Mouse (Mus musculus) adrenal gland, postnatal 14 days (tissue): Measurements from ENCODE around the gene Naxd. TPM values are rescaled to one million over a fixed set of nuclear protein-coding genes. Genes with fewer than 3 reads are reported as not detected.
"Not testable (repeated sequence)": the region's sequence is repeated elsewhere in the genome, so short reads cannot be mapped to it uniquely, and the experiment has no call there.

Source experiments
- DNase-seq: peaks from one replicate; pipeline ENCODE4 v3.0.0; 2021; ENCODE audit warnings: mixed read lengths
- total RNA-seq: library from RNA; stranded (reverse); gene quantifications from 2 replicates; pipeline ENCODE4 v1.2.3, GENCODE M21; 2021

Naxd gene
- total RNA-seq, 1 experiment from 2014 or later: 61.8 TPM

DNA sequence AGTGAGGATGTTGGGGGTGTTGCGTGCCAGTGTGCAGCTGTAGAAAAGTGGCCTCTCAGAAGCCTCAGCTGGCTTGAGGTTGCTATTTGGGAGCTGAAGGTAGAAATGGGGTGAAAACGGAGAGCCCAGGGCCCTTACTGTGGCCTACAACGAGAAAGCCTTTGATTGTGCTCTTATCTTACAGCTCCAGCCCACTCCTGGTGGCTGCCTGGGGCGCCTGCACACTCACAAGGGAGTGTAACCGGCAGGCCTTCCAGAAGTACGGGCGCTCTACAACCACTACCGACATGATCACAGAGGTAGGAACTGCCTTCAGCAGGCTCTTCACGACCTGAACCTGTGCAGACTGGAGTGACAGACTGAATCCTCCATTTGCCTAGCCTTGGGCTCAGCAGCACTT, 15.4 kb downstream of the Naxd start:
- DNase-seq: no peak

DNA sequence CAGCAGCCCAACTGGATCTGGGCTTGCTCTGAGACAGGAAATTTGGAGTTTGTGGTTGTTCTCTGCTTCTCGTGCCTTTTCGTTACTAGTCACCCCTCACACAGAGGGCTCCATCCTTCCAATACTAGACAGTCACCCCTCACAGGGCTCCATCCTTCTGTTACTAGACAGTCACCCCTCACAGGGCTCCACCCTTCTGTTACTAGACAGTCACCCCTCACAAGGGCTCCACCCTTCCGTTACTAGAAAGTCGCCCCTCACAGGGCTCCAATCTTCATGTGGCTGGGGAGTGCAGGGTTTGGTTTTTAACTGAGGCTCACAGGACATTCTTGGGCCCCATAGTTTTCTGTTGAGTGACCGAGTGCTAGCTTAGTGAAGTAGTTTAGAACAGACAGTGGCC, 15.9 kb downstream of the Naxd start:
- DNase-seq: no peak

DNA sequence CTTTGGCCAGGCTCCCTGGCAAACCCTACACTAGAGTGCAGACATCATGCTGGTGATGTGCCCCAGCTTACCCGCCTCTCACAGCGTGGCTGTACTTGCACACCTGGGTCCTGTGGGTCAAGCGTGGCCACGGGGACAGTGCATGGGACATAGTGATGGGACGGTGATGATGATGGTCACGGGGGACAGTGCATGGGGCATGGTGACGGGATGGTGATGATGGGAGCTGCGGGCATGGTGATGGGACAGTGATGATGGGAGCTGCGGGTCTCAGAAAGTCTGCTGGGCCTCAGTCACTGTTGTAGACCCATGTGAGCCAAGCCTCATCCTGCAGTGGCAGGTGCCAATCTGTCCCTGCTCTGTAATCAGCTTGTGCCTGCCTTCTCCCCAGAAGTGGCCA, 19.0 kb downstream of the Naxd start:
- DNase-seq: no peak

DNA sequence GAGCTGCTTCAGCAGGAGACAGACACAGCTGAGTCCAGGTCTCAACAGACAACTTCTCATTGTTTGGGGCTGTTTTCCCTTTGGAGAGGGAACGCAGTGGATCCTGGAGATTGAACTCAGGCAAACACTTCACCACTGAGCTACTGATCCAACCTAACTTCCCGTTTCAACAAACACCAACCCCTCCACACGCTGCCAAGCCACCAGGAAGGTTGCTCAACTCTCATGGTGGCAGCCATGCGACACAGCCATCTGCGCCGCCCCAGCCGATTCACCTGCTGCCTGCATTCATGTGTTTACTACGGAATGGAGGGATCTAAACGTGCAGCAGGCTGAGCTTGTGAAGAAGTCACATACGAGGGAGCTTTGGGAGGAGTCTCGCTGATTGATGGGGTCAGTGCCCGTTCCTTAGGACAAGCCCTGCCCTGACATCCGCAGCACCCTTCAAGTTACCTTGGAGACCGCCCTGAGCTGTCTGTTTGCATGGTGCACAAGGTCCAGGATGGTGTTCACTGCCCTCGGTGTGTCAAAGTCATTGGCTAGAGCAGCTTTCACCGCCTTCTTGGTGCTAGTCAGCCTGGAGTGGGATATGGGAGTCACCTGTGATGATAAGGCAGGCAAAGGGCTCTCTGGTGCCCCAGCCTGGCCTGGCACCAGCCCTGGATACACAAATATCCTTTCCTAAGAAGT, 20.2 kb downstream of the Naxd start:
- DNase-seq: no peak

DNA sequence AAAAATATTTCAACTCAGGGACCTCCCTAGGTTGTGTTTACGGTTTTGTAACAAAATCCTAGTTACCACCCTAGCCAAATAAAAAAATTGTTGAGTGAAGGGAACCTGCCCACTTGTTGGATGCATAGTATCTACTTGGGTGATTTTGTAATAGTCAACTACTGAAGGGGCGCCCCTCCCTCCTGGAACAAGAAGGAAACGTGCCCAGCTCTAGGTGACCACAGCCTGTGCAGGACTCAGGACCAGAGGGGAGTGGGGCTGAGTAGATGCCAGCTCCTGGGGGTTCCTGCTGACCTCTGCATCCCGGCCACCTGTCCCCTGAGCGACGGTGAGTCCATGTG, 20.7 kb downstream of the Naxd start:
- DNase-seq: no peak

DNA sequence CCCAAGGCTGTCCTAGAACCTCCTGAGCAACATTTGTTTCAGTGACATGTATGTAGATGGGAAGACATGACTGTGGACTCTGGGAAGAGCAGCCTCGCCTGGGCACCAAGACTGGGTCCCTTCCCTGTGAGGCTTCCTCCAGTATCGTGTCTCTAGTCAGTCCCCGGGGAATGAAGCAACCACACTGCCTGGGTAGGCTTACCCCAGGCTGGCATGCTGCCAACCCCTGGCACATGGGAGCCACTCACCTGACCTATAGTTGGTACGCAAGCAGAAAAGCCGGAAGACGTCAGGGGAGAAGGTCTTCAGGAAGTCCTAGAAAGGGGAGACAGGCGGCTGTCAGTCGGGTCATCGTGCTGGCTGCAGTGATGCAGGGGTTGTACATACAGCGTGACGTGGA, 21.4 kb downstream of the Naxd start:
- DNase-seq: no peak

DNA sequence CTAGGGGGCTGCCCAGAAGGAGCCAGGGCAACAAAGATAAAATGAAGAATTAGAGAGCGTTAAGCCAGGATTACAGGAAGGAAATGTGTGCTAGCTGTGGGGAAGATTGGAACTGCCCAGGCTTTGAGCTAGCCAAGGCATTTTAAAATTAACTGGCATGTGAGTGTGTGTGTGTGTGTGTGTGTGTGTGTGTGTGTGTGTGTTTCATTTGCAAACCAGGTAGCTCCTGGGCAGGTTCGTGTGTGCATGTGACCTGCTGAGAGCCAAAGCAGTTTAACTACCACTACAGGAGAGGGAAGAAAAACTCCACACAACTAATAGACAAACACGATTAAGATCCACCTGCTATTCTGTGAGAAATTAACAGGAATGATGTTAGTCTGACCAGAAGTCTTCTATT, 26.0 kb downstream of the Naxd start:
- no peak for DNase-seq

DNA sequence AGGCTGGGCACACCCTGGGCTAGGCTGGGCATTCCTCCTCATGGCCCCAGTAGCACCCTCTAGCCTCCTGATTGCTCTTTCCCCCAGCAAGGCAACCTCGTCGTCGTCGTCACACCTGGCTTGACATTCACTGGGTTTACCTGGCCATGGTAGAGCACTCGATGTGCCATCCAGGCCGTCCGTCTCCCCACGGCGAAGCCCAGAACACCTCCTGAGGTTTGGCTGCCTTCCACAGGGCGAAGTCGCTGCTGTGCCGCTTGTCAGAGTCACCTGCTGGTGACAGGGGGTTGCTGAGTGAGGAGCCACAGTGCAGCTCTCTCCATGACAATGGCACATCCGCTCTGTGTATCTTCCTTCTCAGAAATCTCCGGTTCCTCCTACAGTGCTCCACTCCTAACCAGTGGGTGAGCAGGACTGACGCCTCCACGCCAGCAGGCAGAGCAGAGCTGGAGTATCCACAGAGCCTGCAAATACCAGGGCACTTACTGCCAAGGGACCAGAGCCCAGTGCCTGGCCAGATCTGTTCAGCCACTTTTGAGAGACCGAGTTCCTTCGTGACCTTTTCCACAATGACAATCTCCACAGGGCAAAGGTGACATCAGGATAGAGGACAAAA, 33.0 kb downstream of the Naxd start:
- no peak for DNase-seq

DNA sequence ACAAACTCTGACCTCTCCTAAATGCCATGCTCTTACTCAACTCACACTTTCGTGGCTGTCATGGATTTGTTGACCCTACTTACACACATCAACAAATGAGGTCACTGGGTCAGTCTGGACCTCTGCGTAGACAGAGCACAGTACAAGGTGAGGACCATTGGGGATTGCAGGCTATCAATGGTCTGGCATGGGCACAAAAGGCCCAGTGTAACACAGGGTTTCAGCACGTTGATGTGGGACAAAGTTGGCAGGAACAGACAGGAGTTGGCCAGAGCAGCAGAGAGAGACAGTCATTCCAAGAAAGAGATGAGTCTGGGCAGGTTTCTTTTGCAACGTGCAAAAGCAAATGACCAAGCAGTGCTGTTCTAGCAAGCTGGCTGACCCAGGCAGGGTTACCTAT, 33.5 kb downstream of the Naxd start:
- DNase-seq: peak; percentile 35

DNA sequence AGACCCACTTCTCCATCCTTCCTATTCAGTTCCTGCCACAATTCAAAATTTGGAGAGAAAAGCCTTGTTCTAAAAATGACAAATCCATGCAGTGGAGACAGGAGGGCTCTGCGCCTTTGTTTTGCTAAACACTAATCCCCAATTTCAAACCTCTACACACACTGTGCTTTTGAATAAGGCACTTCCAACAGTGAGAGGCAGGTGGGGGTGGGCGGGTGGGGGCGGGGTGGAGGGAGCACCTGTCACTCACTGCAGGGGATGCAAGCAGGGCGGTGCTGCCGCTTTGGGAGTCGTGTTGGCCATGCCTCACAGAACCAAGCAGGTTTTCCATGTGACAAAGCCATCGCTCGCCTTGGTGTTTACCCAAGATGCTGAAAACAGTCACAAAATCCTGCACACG, 37.2 kb downstream of the Naxd start:
- DNase-seq: no peak

DNA sequence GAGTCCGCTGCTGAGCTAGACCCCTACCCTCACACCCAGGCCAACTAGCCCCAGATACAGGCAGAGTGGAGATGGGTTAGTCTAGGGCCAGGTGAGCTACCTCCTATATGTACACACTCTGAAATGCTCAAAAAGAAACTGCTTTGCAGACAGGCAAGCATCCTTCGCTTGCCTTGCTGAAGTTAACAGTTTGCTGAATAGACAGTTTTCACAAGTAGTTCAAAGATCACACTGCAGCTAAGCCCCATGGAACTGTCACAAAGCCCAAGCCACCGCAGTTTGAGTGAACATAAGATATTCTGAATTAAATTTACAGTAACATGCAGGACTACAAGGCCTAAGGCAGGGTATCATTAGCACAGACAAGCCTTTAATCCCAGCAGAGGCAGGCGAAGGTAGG, 41.7 kb downstream of the Naxd start:
- DNase-seq: no peak

DNA sequence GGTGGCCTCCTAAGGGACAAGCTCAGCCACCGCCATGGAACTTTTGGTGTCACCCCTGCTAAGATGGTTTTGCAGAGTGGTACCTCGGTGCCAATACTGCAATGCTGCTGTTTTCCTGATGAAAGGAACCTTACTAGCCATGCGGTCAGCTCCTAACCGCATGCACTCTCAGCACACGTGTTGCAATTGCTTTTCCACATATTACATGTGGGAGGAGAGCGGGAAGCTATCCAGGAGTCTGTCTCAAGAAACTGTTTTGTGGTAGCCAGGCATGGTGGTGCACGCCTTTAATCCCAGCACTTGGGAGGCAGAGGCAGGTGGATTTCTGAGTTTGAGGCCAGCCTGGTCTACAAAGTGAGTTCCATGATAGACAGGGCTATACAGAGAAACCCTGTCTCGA, 42.9 kb downstream of the Naxd start:
- no peak for DNase-seq

DNA sequence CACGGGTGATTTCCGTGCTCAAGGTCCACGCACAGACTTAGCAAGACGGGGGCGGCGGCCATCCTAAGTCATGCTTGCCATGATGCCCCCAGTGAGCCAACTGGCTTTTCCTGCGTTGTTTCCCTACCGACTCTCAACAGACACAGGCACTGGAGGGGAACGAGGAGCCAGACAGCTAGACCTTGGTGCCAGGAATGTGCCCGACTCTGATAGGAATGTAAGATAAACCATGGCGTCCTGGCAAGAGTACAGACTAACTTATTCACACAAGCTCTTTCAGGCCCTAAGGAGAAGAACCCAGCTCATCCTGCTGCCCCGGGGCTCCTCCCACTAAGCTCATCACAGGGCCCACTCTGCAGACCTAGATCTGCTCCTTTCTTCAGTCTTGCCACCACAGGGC, 44.7 kb downstream of the Naxd start:
- DNase-seq: no peak

DNA sequence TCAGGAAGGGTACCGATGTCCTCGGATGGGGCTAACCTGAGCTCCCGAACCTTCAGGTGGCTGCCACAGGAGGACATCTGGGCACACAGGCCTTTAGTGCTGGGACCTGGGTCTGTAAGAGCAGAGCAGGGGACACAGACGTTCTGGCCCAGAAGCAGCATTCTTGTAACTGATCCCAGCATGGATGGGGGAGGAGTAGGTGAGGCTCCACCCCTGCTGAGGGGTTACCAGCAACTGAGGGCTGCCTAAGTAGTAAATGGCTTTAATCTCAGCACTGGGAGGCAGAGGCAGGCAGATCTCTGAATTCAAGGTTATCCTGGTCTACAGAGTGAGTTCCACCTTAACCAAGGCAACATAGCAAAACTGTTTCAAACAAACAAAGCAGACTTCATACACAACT, 45.6 kb downstream of the Naxd start:
- DNase-seq: no peak

DNA sequence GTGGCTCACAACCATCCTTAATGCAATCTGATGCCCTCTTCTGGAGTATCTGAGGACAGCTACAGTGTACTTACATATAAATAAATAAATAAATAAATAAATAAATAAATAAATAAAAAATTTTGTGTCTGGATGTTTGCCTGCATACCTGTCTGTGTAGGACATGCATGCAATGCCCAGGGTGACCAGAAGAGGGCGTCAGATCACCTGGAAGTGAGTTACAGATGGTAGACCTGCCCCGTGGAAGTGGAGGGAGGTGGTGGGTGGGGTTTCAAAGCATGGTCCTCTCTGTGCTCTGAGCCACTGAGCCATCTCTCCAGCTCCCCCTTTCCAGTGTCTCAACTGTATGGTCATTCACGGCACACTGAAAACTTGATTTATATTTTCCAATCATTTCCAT, 47.1 kb downstream of the Naxd start:
- peak; percentile 79 for DNase-seq

DNA sequence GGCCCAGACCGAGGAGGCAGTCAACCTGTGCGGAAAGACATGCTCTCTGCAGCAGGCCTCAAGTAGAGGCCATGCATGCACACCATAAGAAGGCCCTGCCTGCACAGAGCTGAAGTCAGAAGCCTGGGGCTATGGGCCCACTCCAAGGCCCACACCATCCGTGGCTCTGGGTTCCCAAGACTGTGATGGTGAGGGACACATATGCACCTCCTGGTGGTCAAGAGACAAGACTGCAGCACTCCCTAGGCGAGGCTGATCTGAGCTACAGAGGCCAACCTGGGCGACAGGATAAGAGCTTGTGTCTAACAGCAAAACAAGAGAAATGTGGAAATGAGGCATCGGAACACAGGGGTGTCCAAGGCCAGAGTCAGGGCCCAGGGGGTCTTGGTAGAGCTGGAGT, 49.8 kb downstream of the Naxd start:
- DNase-seq: no peak

DNA sequence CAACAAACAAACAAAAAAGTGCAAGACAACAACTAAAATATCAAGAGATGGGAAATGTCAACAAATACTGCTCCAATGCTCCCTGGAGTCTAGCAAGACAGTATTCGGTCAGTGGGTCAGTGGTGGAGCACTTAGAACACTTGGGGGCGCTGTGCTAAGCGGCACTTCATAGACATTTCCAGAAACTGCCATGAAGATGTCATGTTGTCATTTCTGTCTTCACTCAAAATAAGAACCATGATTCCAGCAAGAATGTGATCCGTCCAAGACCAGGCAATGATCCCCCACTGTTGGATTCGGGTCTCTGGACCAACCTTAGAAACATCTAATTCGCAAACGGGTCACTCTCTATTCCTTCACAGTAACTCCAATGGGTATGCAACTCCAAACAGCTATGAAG, 52.4 kb downstream of the Naxd start:
- peak; percentile 78 for DNase-seq

DNA sequence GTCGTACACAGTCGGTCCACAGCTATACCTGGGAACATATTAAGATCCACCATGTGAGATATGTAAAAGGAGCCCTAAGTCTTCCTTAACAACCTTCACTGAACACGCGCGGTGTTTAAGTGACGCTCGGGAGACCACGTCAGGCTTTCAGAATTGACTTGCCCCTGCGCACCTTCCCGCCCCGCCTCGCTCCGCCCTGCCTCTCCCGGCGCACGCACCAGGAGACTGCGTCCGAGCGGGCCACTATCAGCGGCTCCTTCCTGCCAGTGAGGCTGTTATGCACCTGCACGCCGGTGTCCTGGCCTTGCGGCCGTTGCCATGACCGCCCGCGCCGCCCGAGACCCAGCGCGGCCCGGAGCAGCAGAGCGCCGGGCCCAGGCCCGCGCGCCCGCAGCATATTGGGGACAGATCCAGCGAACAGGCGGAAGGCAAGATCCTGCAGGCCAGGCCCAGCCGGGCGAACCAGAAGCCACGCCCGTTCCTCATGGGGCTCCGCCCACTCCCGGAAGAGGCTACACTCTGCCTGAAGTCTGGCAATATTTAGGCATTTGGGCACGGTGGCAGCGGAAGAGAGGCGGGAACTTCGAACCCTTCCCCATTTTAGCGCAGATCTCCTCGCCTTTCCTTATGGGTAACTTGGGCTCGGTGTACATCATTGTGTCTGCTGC, 53.1 kb downstream of the Naxd start, which contains the start of gene Cars2:
Gene Cars2 (minus strand): TSS at position 503 of the 668 bp plus-strand sequence.
- DNase-seq: peak; percentile 96

DNA sequence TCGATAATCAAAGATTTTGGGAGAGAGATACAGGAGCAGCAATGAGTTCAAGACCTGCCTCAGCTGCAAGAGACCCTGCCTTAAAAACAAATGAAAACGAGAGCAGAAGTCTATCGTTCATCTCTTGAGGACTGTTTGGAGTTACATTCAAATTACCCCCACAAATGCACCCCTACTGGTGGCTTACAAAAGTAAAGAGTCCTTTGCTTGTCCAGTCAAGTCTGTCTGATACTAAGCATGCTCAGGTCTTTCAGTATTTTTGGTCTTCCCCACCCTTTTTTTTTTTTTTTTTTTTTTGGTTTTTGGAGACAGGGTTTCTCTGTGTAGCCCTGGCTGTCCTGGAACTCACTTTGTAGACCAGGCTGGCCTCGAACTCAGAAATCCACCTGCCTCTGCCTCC, 54.2 kb downstream of the Naxd start:
- not testable (repeated sequence) for DNase-seq

DNA sequence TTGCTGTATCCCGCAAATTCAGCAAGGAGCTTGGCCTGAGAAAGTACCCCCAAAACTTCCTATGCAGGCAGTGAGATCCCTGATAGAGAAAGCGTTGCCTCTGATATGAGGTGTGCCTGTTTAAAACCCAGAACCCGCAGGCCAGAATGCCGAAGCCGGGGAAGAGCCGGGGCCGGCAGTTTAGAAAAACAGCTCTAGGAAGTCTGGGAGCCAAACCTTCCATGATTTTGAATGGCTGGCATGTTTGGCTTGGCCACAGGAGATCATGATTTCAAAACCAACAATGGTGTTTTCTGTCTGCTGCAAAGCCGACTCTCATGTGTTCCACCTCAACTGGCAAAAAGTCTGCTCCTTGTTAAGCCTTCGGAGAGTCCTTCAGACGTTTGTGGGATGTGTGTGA, 55.1 kb downstream of the Naxd start:
- DNase-seq: no peak

DNA sequence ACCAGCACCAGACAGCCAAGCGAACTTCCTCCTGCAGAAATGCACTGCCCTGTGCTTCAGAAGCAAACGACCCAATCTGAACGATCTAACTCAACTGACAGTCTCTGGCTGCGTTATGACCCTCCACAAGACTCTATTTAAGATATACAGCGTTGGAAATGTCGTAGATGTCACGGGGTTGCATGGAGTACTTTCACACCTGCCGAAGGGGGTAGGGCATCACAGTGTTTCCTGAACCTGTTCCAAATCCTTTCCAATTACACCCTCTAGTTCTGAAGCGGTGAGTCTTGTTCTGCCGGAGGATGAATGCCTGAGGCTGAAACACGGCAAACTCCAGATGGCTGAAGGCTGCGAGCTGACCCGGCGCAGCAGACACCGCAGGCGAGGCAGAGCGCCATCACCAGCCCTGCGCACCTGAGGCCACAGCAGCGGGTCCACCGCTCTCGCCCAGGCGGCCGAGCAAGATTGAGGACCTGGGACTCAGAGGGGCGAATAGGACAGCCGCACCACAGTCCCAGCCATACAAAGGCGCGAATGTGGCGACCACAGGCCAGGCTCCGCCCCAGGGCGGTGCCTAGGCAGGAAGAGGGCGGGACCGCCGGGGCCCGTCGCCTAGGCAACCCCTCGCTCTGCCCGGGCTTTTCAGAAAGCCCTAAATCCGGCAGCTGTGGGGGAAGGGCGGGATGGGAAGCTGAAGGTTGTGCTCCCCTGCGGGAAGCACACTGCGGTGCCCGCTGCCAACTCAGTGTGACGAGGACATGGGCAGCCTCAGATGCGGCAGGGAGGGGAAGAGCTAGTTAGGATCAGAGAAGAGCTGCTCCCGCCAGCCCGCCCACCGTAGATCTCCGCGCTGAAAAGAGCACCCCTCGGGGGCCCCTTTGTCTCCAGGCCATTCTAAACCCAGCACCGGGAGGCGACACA, 57.8 kb downstream of the Naxd start, which contains the start of gene Ing1:
Gene Ing1 (plus strand): TSS at position 773 of the 921 bp plus-strand sequence.
- peak; percentile 96 for DNase-seq

DNA sequence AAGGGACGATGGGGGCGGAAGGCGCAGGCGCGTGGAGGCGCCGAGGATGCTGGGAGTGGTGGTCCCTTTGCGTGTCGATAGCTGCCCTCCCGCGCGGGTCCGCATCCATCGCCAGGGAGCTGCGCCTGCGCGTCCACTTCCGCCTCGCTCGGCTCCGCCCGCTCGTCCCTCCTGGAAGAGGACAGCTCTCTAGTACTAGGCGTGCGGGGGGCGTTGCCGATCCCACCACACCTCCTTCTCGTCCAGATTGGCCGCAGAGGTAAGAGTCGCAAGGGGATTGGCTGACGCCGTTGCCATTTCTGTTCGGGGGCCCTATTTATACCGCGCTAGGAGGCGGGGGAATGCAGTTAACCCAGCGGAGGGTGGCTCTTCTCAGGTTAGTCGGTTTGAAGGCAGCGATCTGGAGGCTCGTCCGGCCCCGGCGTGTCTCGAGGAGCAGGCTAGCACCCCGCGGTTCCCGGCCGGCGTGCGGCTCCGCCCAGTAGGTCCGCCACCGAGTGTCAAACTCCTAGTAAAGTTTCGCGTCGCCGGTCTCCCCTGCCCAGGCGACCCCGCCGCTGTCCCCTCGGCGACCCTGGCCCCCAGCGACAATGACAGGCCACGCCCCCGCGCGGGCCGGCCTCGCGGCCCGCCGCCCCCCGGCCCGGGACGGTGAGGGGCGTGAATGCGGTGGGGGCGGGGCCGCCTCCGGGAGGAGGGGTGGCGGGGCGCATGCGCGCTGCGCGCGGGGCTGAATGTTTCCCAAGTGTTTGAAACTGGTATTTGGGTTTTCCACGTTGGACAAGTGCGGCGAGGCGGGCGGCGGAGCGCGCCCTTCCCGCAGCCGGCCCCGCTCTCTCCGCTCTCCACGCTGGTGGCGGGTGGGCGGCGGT, 58.6 kb downstream of the Naxd start:
- DNase-seq: peak; percentile 99
